Mouse (Mus musculus) right cerebral cortex, postnatal 36 days (tissue): ENCODE data around the gene Jam2.

Source experiments
- DNase-seq, 2 experiments: peaks; one replicate each; pipeline ENCODE4 v3.0.0; 2022; ENCODE audit warnings: low spot score in 2 of 2, mixed read lengths in 1 of 2

Gene Jam2

GRCm38 (mm10) chr16:84774003-84774703 lies at the start of gene Jam2:
TSS of gene Jam2 (plus strand) at chr16:84774123.
- DNase-seq: peak; percentile 23 to 33

- no peak for DNase-seq
These were observed 39.1 kb upstream of the Jam2 start for GRCm38 (mm10) chr16:84734806-84735165.

GRCm38 (mm10) chr16:84735166-84736105 lies 38.5 kb upstream of the Jam2 start, which contains the start of gene Mrpl39:
TSS of gene Mrpl39 (minus strand) at chr16:84735742.
- peak; percentile 91 to 95 for DNase-seq

- no peak for DNase-seq
These were observed 36.6 kb upstream of the Jam2 start for GRCm38 (mm10) chr16:84737358-84737757.

GRCm38 (mm10) chr16:84744703-84745490 lies 29.0 kb upstream of the Jam2 start:
- DNase-seq: no peak

GRCm38 (mm10) chr16:84745721-84746306 lies 28.1 kb upstream of the Jam2 start:
- no peak for DNase-seq

GRCm38 (mm10) chr16:84767956-84768355 lies 6.0 kb upstream of the Jam2 start:
- DNase-seq: no peak

- DNase-seq: no peak
These were observed 4.7 kb upstream of the Jam2 start for GRCm38 (mm10) chr16:84769182-84769581.

- DNase-seq: no peak
These were observed 4.1 kb upstream of the Jam2 start for GRCm38 (mm10) chr16:84769619-84770464.

GRCm38 (mm10) chr16:84770891-84771290 lies 3.0 kb upstream of the Jam2 start:
- no peak for DNase-seq

- no peak for DNase-seq
These were observed 2.5 kb upstream of the Jam2 start for GRCm38 (mm10) chr16:84771461-84771860.

GRCm38 (mm10) chr16:84772496-84773267 lies 1.2 kb upstream of the Jam2 start:
- no peak for DNase-seq

- DNase-seq: no peak
These were observed 558 bp upstream of the Jam2 start for GRCm38 (mm10) chr16:84773268-84773861.

GRCm38 (mm10) chr16:84774761-84775231 lies 873 bp downstream of the Jam2 start:
- DNase-seq: peak; percentile 60 to 77

GRCm38 (mm10) chr16:84775356-84775755 lies 1.4 kb downstream of the Jam2 start:
- no peak for DNase-seq

- DNase-seq: no peak
These were observed 2.3 kb downstream of the Jam2 start for GRCm38 (mm10) chr16:84776089-84776784.

GRCm38 (mm10) chr16:84778431-84778830 lies 4.5 kb downstream of the Jam2 start:
- DNase-seq: no peak

- DNase-seq: no peak
These were observed 5.1 kb downstream of the Jam2 start for GRCm38 (mm10) chr16:84778861-84779630.
